Mouse (Mus musculus) myocyte (in vitro differentiated cells): ENCODE results near the gene Cnst. TPM values are rescaled to one million over a fixed set of nuclear protein-coding genes. Genes with fewer than 3 reads are reported as not detected.

Source experiments
- H3K27me3 ChIP-seq: one replicate; pipeline ENCODE4 v1.6.1; 2011; ENCODE audit not compliant: control insufficient read depth, insufficient read depth, insufficient read length
- H3K36me3 ChIP-seq: one replicate; pipeline ENCODE4 v1.6.1; 2011; ENCODE audit not compliant: control insufficient read depth, insufficient read depth
- H3K4me2 ChIP-seq: one replicate; pipeline ENCODE4 v1.6.1; 2011; ENCODE audit warnings: low read depth, control low read depth
- H3K4me3 ChIP-seq: one replicate; pipeline ENCODE4 v1.5.1; 2011; ENCODE audit warnings: mild to moderate bottlenecking, control low read depth, moderate library complexity
- H3K79me2 ChIP-seq: one replicate; pipeline ENCODE4 v1.6.1; 2011; ENCODE audit not compliant: control insufficient read depth, insufficient read depth
- H3ac ChIP-seq: one replicate; pipeline ENCODE4 v1.6.1; 2011; ENCODE audit not compliant: control insufficient read depth, insufficient read length
- E2F4 ChIP-seq: IDR thresholded peaks from one replicate; pipeline ENCODE4 v1.6.1; 2011; ENCODE audit warnings: mild to moderate bottlenecking, control low read depth, moderate library complexity; ENCODE audit not compliant: insufficient read depth
- MYOD1 ChIP-seq, 3 experiments: IDR thresholded peaks; one replicate each; pipeline ENCODE4 v1.6.1; 2011; ENCODE audit warnings: control low read depth in 2 of 3, low read depth in 2 of 3, mild to moderate bottlenecking in 2 of 3, moderate library complexity in 1 of 3; ENCODE audit not compliant: insufficient read length in 2 of 3, control insufficient read depth in 1 of 3
- MYOG ChIP-seq, 3 experiments: IDR thresholded peaks; one replicate each; pipeline ENCODE4 v1.6.1; 2011; ENCODE audit warnings: control low read depth in 2 of 3, low read depth in 2 of 3, mild to moderate bottlenecking in 2 of 3; ENCODE audit not compliant: insufficient read length in 2 of 3, control insufficient read depth in 1 of 3, insufficient read depth in 1 of 3
- REST ChIP-seq: IDR thresholded peaks from one replicate; pipeline ENCODE4 v1.6.1; 2011; ENCODE audit warnings: mild to moderate bottlenecking, control low read depth, moderate library complexity; ENCODE audit not compliant: insufficient read depth, insufficient read length
- TCF12 ChIP-seq: IDR thresholded peaks from one replicate; pipeline ENCODE4 v1.6.1; 2011; ENCODE audit warnings: mild to moderate bottlenecking, control low read depth; ENCODE audit not compliant: poor library complexity, insufficient read depth, severe bottlenecking
- TCF3 ChIP-seq: IDR thresholded peaks from one replicate; pipeline ENCODE4 v1.6.1; 2011; ENCODE audit warnings: low read depth, control low read depth; ENCODE audit not compliant: insufficient read length
- polyA plus RNA-seq: library from polyadenylated mRNA; unstranded; fragments of >200 nt; fragmentation: generic; extraction: Trizol; gene quantifications from one replicate; pipeline ENCODE4 v1.2.1, GENCODE M21; 2012; ENCODE audit warnings: missing spikeins

The Cnst gene
- polyA plus RNA-seq, 1 experiment, result 14.0 TPM

DNA sequence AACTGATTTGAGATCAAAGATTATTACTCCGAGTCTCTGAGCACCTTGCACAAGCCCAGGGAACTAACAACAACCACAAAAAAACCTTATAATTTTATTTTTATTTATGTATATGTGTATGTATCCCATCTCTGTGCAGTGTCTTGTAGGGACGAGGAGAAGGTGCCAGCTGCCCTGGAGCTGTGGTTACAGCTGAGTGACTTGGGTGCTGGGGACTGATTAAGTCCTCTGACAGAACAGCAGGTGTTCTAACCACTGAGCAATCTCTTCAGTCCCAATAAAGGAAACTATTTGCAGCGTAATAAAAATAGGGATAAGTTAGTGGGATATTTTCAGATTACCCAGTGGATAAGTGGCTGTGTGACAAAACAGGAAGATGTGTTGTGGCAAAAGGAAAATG lies 128.2 kb downstream of the Cnst start:
- Histone ChIP-seq H3ac (no peak overlapping the region), H3K4me3 (no peak overlapping the region), H3K27me3 (no peaks in the 10 kb centered on the region), H3K79me2 (no peaks in the 10 kb centered on the region), H3K4me2 (no peak overlapping the region), H3K36me3 (peaks cover 36% of the 10 kb centered on the region)
- TF ChIP-seq E2F4 (no peak), MYOG (IDR thresholded peaks at IDR 0.05; ENCODE audit: control insufficient read depth in 1 of 3, insufficient read depth in 1 of 3, insufficient read length in 2 of 3, low read depth in 2 of 3) (peak in 1 of 3 experiments; percentile 50), MYOD1 (IDR thresholded peaks at IDR 0.05; ENCODE audit: control insufficient read depth in 1 of 3, insufficient read length in 2 of 3, low read depth in 2 of 3) (peak; percentile 21 to 72 (median 53)), REST (no peak)

DNA sequence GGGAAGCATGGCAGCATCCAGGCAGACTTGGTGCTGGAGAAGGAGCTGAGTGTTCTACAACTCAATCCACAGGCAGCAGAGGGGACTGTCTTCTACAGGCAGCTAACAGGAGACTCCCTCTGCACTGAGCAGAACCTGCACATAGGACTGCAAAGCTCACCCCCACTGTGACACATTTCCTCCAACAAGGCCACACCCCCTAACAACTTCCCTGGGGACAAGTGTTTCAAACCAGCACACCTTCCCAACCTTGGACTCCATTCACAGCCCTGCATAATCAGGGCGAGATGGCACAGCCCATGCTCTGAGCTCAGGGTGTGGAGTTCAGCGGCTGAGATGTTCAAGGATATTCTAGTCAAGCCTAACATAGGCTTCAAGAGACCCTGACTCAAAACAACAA lies 130.9 kb downstream of the Cnst start:
- H3K27me3 ChIP-seq, result no peaks in the 10 kb centered on the region
- H3ac ChIP-seq, result no peak overlapping the region
- H3K36me3 ChIP-seq, result peaks cover 50% of the 10 kb centered on the region
- no peaks in the 10 kb centered on the region for H3K79me2 ChIP-seq
- TF ChIP-seq TCF3 (no peak), MYOD1 (IDR thresholded peaks at IDR 0.05; ENCODE audit: control insufficient read depth in 1 of 3, insufficient read length in 2 of 3, low read depth in 2 of 3) (no peak), TCF12 (no peak), MYOG (IDR thresholded peaks at IDR 0.05; ENCODE audit: control insufficient read depth in 1 of 3, insufficient read depth in 1 of 3, insufficient read length in 2 of 3, low read depth in 2 of 3) (no peak)
- no peak overlapping the region for H3K4me3 ChIP-seq
- no peak overlapping the region for H3K4me2 ChIP-seq

Other genes with a start within 250 kb of the Cnst start
- 22.7 TPM for gene Smyd3, start 28.3 kb upstream of the Cnst start, polyA plus RNA-seq
- 14.2 TPM for gene Tfb2m, start 103 bp upstream of the Cnst start, polyA plus RNA-seq
- gene Sccpdh, start 121.8 kb downstream of the Cnst start, polyA plus RNA-seq, result 43.0 TPM
- gene Kif28, start 198.9 kb downstream of the Cnst start, polyA plus RNA-seq, result 0.06 TPM